Mouse (Mus musculus) duodenum, adult 2 months (tissue): ENCODE measurements around the gene Hyal5. TPM values are rescaled to one million over a fixed set of nuclear protein-coding genes. Genes with fewer than 3 reads are reported as not detected.

Source experiments
- polyA plus RNA-seq: library from polyadenylated mRNA; depleted of rRNA; stranded (reverse); fragments of >200 nt; gene quantifications from 2 replicates; pipeline ENCODE4 v1.2.3, GENCODE M21; 2012; ENCODE audit warnings: low replicate concordance; rRNA removed

Hyal5 gene
- polyA plus RNA-seq: not detected in 2 replicates

DNA sequence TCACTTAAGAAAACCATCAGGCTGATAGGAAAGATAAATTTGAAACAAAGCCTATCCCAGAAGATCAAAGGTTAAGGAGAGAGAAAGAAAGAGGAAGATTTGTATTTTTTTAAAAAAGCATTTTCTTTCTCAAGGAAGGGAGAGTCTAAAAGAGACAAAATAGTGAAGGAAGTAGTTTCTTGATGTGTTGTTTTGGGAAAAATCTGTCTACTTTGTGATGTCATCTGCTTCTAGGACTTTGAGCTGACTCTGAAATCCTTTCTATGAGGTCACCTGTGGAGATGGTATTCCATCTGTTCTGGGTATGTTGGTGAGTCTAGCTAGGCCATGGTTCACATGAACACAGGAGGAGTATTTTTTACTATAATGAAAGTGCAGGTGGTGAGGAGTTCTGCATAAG, at the start of gene Hyal5:
Gene Hyal5, plus strand, starts transcription at position 301 of the 400 bp plus-strand sequence.

Other genes with a start within 250 kb of the Hyal5 start
- 130 and 196 TPM in 2 replicates for gene Wasl, start 193.0 kb upstream of the Hyal5 start, polyA plus RNA-seq
- not detected in 2 replicates for gene Hyal6, start 124.8 kb upstream of the Hyal5 start, polyA plus RNA-seq
- not detected in 2 replicates for gene Hyal4, start 109.7 kb upstream of the Hyal5 start, polyA plus RNA-seq
- gene Spam1, start 66.8 kb upstream of the Hyal5 start, polyA plus RNA-seq: not detected in 2 replicates
- gene Tmem229a, start 98.3 kb downstream of the Hyal5 start, polyA plus RNA-seq: 0.32 and 0.63 TPM in 2 replicates